Mouse (Mus musculus) cerebellum, adult 11 months (tissue): Measurements from ENCODE around the gene Psen1.
A peak's percentile ranks its signal among the peaks of the same experiment; 100 is the strongest.

Experiments used
- DNase-seq: peaks from one replicate; pipeline ENCODE4 v3.0.0; 2022

Psen1 gene

DNA sequence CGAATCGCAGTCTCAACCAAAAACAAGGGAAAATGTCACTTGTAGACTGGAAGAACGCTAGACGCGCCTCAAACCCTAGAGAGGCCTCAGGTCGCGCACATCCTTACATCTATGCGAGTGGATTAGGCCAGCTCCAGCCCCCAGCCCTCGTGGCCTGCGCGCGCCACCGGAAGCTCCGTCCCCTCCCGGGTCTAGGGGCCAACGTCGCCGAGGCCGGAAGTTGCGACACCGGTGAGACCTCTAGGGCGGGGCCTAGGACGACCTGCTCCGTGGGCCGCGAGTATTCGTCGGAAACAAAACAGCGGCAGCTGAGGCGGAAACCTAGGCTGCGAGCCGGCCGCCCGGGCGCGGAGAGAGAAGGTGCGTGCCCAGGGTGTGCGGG lies at the start of gene Psen1:
TSS of gene Psen1 (plus strand) at position 219 of the 382 bp plus-strand sequence.
- DNase-seq: peak; percentile 87

DNA sequence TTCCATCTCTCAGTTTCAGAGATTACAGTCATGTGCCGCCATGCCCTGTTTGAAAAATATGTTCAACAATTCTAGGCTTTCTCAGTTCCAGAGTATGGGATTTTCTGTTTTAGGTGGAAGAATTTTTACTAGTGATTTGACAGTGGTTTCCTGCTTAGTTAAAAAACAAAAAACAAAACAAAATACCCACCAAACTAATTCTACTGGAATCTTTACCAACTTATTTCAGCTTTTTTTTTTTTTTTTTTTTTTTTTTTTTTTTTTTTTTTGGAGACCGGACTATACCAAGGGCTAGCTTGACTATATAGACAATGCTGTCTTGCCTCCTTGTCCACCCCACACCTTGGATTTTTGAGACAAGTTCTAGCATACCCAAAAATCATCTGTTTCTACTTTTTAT lies 46.7 kb upstream of the Psen1 start:
- DNase-seq: no peak

- no peak for DNase-seq
Observed at GRCm38 (mm10) chr12:83643116-83643515, 44.8 kb upstream of the Psen1 start.

GRCm38 (mm10) chr12:83650346-83650745 lies 37.6 kb upstream of the Psen1 start:
- no peak for DNase-seq

- DNase-seq: no peak
Observed at GRCm38 (mm10) chr12:83651414-83651813, 36.5 kb upstream of the Psen1 start.

DNA sequence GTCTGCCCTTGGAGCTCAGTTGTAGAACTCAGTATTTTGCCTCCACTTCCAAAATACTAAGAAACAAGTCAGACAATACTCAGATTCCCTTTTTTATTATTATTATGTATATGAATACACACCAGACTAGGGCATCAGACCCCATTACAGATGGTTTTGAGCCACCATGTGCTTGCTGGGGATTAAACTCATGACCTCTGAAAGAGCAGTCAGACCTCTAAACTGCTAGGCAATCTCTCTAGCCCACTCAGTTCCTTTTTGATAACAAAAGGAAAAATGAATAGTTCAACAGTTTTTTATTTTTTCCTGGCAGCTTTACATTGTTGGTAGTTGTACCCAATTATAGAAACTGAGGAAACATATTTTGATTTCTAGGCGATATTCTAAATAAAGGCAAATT lies 2.5 kb upstream of the Psen1 start:
- DNase-seq: no peak

- DNase-seq: no peak
Observed at GRCm38 (mm10) chr12:83686575-83687350, 1.2 kb upstream of the Psen1 start.

DNA sequence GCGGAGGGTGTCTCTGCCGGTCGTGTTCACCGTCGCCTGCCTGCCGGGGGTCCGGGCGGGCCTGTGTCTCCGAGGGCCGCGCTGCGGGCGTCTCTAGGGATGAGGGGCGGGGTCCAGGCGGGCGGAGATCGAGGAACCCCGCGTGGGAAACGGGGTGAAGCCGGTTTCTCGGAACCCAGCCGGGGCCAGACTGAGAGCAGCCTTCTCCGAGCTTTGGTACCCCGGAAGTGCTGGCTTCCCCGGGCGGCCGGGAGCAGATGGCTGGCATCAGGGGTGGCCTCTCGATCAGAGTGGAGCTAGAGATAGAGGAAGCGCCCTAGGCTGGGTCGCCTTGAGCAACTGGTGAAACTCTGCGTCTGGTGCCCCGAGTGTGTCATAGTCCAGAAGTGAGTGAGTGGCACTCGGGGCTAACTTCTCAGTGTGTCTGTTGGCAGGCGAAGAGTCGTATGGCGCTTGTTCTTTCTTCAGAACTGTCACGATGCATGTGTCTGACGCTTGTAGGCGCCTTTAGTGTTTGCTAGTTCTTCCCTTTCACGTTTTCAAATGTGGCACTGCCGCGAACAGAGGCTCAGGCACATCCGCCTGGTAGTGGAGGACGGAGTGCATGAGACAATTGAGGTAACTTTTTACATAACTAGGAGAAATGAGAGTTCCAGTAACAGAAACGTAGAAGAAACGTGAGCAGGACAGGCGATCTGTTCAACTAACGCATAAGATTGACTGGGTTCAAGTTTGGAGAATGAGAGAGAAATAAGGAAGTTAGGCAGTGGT lies 549 bp downstream of the Psen1 start:
- DNase-seq: no peak

- DNase-seq: no peak
Observed at GRCm38 (mm10) chr12:83689087-83689432, 1.1 kb downstream of the Psen1 start.

- DNase-seq: no peak
Observed at GRCm38 (mm10) chr12:83694011-83694410, 6.1 kb downstream of the Psen1 start.

DNA sequence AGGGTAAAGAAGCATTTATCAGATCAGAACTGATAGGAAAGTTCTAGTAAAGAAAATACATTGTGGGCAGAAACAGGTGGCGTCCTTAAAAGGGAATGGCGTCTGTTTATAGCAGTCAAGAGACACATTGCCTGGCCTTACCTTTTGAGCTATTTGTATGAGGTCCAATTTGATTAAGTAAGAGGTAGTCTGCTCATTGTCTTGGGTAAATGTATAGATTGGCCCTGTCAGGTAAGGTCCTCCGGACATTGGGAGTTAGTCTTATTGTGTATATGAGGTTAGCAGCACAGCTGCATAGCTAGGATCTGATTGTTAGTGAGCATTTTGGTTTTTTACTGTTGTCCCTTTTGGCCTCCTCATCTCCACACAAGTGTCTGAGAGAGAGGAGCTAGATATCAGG lies 6.7 kb downstream of the Psen1 start:
- no peak for DNase-seq

DNA sequence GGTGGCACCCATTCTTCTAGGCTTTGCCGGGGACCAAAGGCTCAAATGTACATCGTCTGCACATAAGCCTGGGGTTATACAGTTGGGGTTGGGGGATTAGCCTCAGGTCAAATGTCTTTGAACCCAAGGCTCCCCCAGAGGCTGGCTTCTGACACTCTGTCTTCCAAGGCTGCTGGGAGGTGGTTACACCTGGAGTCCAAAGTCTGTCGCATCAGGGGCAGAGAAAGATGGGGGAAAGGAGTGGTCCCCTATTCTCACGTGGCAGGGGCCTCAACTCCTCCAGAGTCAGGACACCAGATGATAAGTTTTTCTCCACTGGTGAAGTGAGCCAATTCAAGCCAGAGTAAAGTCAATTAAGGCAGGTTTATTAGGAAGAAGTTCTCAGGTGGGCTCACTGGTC lies 10.7 kb downstream of the Psen1 start:
- DNase-seq: no peak

DNA sequence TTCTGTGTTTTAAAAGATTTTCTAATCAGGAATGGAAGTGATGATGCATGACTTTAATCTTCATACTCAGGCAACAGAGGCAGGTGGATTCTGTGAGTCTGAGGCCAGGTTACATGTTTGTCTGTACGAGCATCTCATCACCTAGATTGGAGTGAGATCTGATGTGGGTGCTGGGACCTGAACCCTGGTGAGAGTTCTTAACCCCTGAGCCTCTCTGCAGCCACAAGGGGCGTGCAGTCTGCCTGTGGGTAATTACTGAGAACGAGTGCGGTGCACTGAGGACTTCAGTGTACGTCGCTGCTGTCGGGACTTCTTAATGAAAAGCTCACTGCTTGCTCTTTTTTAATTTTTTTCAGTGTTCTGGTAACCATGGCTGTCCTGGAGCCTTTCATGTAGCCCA lies 13.7 kb downstream of the Psen1 start:
- DNase-seq: no peak

DNA sequence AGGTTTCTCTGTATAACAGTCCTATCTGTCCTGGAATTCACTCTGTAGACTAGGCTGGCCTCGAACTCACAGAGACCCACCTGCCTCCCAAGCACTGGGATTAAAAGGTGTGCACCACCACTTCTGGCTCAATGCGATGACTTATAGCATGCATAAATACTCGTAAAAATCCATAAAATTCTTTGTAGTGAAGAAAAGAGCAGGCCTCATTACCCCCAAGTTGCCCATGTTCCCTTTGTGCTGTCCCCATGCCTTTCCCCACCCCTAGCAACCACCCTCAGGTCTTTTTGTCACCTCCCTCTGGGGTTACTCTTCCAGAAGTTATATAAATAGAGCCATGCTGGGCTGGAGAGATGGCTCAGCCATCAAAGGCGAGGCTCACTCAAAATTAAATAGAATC lies 14.8 kb downstream of the Psen1 start:
- no peak for DNase-seq

GRCm38 (mm10) chr12:83706951-83707350 lies 19.0 kb downstream of the Psen1 start:
- DNase-seq: no peak

DNA sequence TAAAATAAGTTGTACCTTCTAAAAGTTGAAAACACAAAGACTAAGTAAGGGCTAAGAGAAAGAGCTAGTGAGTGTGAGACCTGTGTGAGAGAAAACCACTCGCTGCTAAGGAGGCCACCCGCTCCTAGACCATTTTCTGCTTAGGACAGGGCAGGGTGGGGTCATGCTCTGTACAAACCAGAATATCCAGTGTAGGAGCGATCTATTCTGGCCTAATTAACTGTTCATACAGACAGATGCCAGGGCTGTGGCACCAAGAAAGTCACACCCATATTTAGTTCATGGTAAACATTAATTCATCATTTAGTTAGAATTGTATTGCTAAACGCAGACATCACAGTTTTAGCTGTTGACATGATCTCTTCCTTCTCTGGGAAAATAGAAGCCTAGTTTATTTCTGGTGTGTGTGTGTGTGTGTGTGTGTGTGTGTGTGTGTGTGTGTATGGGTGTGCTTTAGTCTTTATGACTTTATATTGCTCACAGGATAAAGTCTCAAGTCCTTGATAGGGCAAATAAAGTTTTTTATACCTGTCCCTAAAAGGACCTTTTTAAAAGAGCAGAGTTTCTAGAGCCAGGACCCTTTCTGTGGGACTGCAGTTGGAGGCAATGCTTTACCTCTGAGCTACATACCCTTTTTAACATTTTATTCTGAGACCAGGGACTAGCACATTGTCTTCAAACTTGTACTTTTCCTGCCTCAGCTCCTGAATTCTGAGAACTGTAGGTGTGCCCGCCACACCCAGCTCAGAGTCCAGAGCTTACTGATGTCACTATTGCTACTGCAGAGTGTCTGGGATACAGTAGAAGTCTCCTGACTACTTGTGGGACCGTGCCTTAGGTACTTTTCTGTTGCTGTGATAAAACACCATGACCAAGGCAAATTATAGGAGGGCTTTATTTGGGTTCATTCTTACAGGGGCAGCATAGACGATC lies 20.5 kb downstream of the Psen1 start:
- no peak for DNase-seq

- DNase-seq: no peak
Observed at GRCm38 (mm10) chr12:83709934-83710333, 22.0 kb downstream of the Psen1 start.

- DNase-seq: peak; percentile 31
Observed at GRCm38 (mm10) chr12:83713749-83714148, 25.8 kb downstream of the Psen1 start.

DNA sequence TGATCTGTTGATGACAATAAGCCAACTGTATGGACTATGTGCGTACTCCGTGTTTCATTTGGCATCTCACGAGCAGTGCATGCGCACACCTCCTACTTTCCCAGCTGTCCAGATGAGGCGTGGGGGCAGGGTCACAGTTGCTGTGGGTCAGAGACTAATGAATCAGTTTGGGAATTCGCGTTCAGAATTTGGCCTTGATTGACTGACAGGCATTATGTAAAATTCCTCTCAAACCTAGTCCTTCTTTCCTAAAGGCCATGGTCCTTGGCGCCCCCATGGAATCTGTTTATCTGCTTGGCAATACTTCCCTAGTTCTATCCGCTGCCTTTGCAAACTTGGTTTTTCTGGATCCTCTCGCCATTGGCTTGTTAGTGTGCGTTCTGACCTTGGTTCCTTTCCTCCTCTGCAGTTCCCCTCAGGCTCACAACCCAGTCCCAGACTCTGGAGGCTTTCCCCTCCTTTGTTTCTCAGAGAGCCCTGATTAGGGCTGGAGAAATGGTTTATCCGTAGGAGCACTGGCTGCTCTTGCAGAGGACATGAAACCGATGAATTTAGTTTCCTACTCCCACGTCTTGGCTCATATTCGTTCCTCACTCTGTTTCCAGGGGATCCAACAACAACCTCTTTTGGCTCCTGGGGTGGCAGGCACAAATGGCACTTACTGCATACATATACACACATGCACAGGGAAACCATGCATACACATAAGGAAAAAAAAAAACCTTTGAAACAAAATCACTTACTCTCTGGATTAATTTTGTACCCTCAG lies 28.6 kb downstream of the Psen1 start:
- no peak for DNase-seq

DNA sequence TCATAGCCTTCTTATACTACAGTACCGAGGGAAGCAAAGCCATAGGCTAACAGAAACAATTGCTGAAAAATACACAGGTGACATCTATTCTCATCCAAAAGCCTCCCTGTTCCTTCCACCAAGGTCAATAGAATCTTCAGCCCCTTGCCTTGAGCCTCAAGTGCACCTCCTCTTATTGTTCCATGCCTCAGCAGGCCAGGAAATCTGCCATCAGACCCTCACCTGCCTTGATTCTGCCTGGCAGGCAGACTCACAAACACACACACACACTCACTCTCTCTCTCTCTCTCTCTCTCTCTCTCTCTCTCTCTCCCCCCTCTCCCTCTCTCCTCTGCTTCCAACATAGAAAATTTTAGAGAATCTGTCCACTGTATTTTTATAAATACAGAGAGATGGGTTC lies 31.5 kb downstream of the Psen1 start:
- DNase-seq: no peak

GRCm38 (mm10) chr12:83721281-83721680 lies 33.3 kb downstream of the Psen1 start:
- no peak for DNase-seq

DNA sequence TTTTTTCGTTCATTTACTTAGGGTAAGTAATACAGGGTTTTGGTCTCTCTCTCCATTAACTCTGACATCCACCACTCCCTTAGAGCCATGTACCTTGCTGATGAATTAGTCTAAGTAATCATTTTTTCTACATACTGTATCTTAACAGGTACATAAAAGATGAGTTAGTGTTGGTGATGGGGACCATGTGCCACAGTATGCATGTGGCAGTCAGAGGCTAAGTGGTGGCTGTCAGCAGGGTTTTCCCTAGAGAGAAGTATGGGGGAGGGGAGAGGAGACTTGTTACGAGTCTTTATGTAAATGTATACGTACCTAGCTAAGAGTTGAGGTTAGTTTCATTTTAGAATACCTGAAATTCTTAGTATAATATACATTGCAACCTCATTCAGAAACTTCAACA lies 35.1 kb downstream of the Psen1 start:
- no peak for DNase-seq
